Mouse (Mus musculus) spleen, adult 2 months (tissue): ENCODE measurements around the gene Pip. TPM values are rescaled to one million over a fixed set of nuclear protein-coding genes. Genes with fewer than 3 reads are reported as not detected.

Experiments used
- DNase-seq, 2 experiments: peaks; one replicate each; pipeline versions ENCODE4 v3.0.0 to v3.0.0-alpha.2; 2012 to 2021; ENCODE audit warnings: low spot score in 2 of 2, low read depth in 1 of 2
- H3K27ac ChIP-seq: fragments of 200-500 bp; 2 replicates; pipeline ENCODE4 v1.5.1; 2012; ENCODE audit warnings: low read length, inconsistent platforms; ENCODE audit not compliant: insufficient read depth
- H3K27me3 ChIP-seq: fragments of 200-500 bp; 2 replicates; pipeline ENCODE4 v1.6.1; 2012; ENCODE audit warnings: mild to moderate bottlenecking, moderate library complexity, low read length, inconsistent platforms; ENCODE audit not compliant: control insufficient read depth, insufficient read depth
- H3K36me3 ChIP-seq: fragments of 200-500 bp; 2 replicates; pipeline ENCODE4 v1.6.1; 2012; ENCODE audit warnings: mild to moderate bottlenecking, low read length, inconsistent platforms; ENCODE audit not compliant: control insufficient read depth, insufficient read depth
- H3K4me1 ChIP-seq: fragments of 200-500 bp; 2 replicates; pipeline ENCODE4 v1.6.1; 2011; ENCODE audit warnings: inconsistent platforms; ENCODE audit not compliant: control insufficient read depth, insufficient read depth, insufficient read length
- H3K4me3 ChIP-seq: fragments of 200-500 bp; 2 replicates; pipeline ENCODE4 v1.5.1; 2011; ENCODE audit warnings: mild to moderate bottlenecking, inconsistent platforms; ENCODE audit not compliant: insufficient read depth, insufficient read length; ENCODE audit errors: extremely low read depth
- CTCF ChIP-seq: fragments of 200-500 bp; IDR thresholded peaks from 2 replicates; pipeline ENCODE4 v1.5.1; 2011; ENCODE audit warnings: mild to moderate bottlenecking, inconsistent platforms; ENCODE audit not compliant: insufficient read depth, insufficient read length, insufficient replicate concordance; ENCODE audit errors: extremely low read depth
- POLR2A ChIP-seq: fragments of 200-500 bp; IDR thresholded peaks from 2 replicates; pipeline ENCODE4 v1.6.1; 2011; ENCODE audit warnings: low read depth, low read length, inconsistent platforms
- WGBS: fragments of 180-500 bp; shearing (Covaris S2); methylation state at CpG from one replicate; pipeline ENCODE4 v1.1.7; 2018; 5-methylcytosine and 5-hydroxymethylcytosine counted together
- polyA plus RNA-seq: library from polyadenylated mRNA; depleted of rRNA; stranded (reverse); fragments of >200 nt; gene quantifications from 2 replicates; pipeline ENCODE4 v1.2.3, GENCODE M21; 2012; rRNA removed

The Pip gene
- polyA plus RNA-seq: not detected in 2 replicates

- no peak within 1 kb of the TSS for H3K27ac ChIP-seq
- H3K27me3 ChIP-seq: no peaks in the 10 kb centered on the region
- DNase-seq: no peak
- 81% methylated on average over 2 of the region's 2 CpGs for WGBS
- H3K36me3 ChIP-seq: no peaks in the 10 kb centered on the region
- H3K4me3 ChIP-seq: no peak within 1 kb of the TSS
- no peaks in the 10 kb centered on the region for H3K4me1 ChIP-seq
- no peak for TF ChIP-seq POLR2A
- no peak for TF ChIP-seq CTCF
These were observed at the start of gene Pip for GRCm38 (mm10) chr6:41847235-41847634. Pip (plus strand) TSS chr6:41847535.

GRCm38 (mm10) chr6:41824086-41824485 lies 23.2 kb upstream of the Pip start:
- no peak for TF ChIP-seq POLR2A
- no peak for TF ChIP-seq CTCF
- Histone ChIP-seq H3K36me3 (no peaks in the 10 kb centered on the region), H3K27me3 (no peaks in the 10 kb centered on the region), H3K4me3 (no peak overlapping the region), H3K4me1 (no peaks in the 10 kb centered on the region), H3K27ac (no peak overlapping the region)
- no peak for DNase-seq

GRCm38 (mm10) chr6:41829516-41829915 lies 17.8 kb upstream of the Pip start:
- Histone ChIP-seq H3K36me3 (no peaks in the 10 kb centered on the region), H3K27me3 (no peaks in the 10 kb centered on the region), H3K27ac (no peak overlapping the region), H3K4me1 (no peaks in the 10 kb centered on the region), H3K4me3 (no peak overlapping the region)
- no peak for DNase-seq
- WGBS: 89% methylated on average over 2 of the region's 2 CpGs
- TF ChIP-seq CTCF (no peak), POLR2A (no peak)

- H3K27ac ChIP-seq: no peak within 1 kb of the TSS
- 83% methylated on average over 3 of the region's 3 CpGs for WGBS
- TF ChIP-seq CTCF (no peak), POLR2A (no peak)
- no peaks in the 10 kb centered on the region for H3K36me3 ChIP-seq
- H3K27me3 ChIP-seq: no peaks in the 10 kb centered on the region
- no peak for DNase-seq
- H3K4me1 ChIP-seq: no peaks in the 10 kb centered on the region
- H3K4me3 ChIP-seq: no peak within 1 kb of the TSS
These were observed 5.4 kb downstream of the Pip start, which contains the start of gene Sval2 for GRCm38 (mm10) chr6:41852689-41853088. Sval2 (plus strand) TSS chr6:41852989.

GRCm38 (mm10) chr6:41864038-41864437 lies 16.7 kb downstream of the Pip start:
- DNase-seq: no peak
- Histone ChIP-seq H3K27me3 (no peaks in the 10 kb centered on the region), H3K4me1 (no peaks in the 10 kb centered on the region), H3K36me3 (no peaks in the 10 kb centered on the region), H3K4me3 (no peak overlapping the region), H3K27ac (no peak overlapping the region)
- WGBS: 79% methylated on average over 2 of the region's 2 CpGs
- no peak for TF ChIP-seq POLR2A
- no peak for TF ChIP-seq CTCF

Other genes starting within 250 kb of the Pip start
- 7.2 and 7.5 TPM in 2 replicates for gene Ephb6, start 242.1 kb upstream of the Pip start, polyA plus RNA-seq
- gene Trpv6, start 211.1 kb upstream of the Pip start, polyA plus RNA-seq: 0.06 and 0.13 TPM in 2 replicates
- 0.09 and 0.11 TPM in 2 replicates for gene Trpv5, start 166.8 kb upstream of the Pip start, polyA plus RNA-seq
- gene Llcfc1, start 163.1 kb upstream of the Pip start, polyA plus RNA-seq: not detected in 2 replicates
- gene Kel, start 143.2 kb upstream of the Pip start, polyA plus RNA-seq: 30.9 and 39.8 TPM in 2 replicates
- gene Olfr459, start 72.4 kb upstream of the Pip start, polyA plus RNA-seq: not detected in 2 replicates
- gene Sval2, start 5.5 kb downstream of the Pip start, polyA plus RNA-seq: not detected in 2 replicates
- gene Sval1, start 104.1 kb downstream of the Pip start, polyA plus RNA-seq: not detected in 2 replicates
- gene Sval3, start 120.6 kb downstream of the Pip start, polyA plus RNA-seq: not detected in 2 replicates
- not detected in 2 replicates for gene Sva, start 190.9 kb downstream of the Pip start, polyA plus RNA-seq